Mouse (Mus musculus): Measurements from ENCODE around the gene Twsg1.

GRCm38 (mm10) chr17:65873834-65874233 is 77.2 kb downstream of the Twsg1 start:
- TF ChIP-seq POLR2A (IDR thresholded peaks at IDR 0.05; ENCODE audit: extremely low read depth, insufficient read depth, low read length) = no peak
- no peak for TF ChIP-seq CTCF (IDR thresholded peaks at IDR 0.05; ENCODE audit: low read depth, low read length)

All from liver, adult 2 months (tissue).